Mouse (Mus musculus) ovary, postnatal 14 days (tissue): Measurements from ENCODE around the gene Hist1h2ad.
A peak's percentile ranks its signal among the peaks of the same experiment; 100 is the strongest.
"Not testable (repeated sequence)": the region's sequence is repeated elsewhere in the genome, so short reads cannot be mapped to it uniquely, and the experiment has no call there.

Experiments
- DNase-seq: peaks from one replicate; pipeline ENCODE4 v3.0.0; 2022; ENCODE audit warnings: low spot score

The Hist1h2ad gene

GRCm38 (mm10) chr13:23541497-23541896 lies 32.7 kb upstream of the Hist1h2ad start:
- no peak for DNase-seq

GRCm38 (mm10) chr13:23542225-23542980 lies 31.8 kb upstream of the Hist1h2ad start:
- not testable (repeated sequence) for DNase-seq

GRCm38 (mm10) chr13:23542999-23543607 lies 31.1 kb upstream of the Hist1h2ad start, which contains the start of gene Hist1h2bh:
TSS of gene Hist1h2bh (minus strand) at chr13:23543392.
- DNase-seq, result not testable (repeated sequence)

GRCm38 (mm10) chr13:23543965-23544786 lies 30.0 kb upstream of the Hist1h2ad start, which contains the start of gene Hist1h3f:
TSS of gene Hist1h3f (plus strand) at chr13:23544052.
- DNase-seq, result no peak

DNA sequence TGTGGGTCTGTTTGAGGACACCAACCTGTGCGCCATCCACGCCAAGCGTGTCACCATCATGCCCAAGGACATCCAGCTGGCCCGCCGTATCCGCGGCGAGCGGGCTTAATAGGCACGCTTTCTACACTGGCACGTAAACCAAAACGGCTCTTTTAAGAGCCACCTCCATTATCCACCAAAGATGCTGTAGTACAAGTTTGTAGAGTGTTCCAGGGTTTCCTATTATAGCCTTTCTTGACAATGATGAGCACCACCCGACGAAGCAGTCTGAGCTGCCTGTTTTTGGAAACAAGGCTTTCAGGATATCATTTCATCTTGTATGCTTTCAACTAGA lies 29.4 kb upstream of the Hist1h2ad start:
- not testable (repeated sequence) for DNase-seq

GRCm38 (mm10) chr13:23546694-23547093 lies 27.5 kb upstream of the Hist1h2ad start:
- DNase-seq, result no peak

- DNase-seq, result no peak
Measured at GRCm38 (mm10) chr13:23550761-23551145, 23.4 kb upstream of the Hist1h2ad start.

- peak; percentile 83 for DNase-seq
Measured at GRCm38 (mm10) chr13:23551146-23551834, 22.9 kb upstream of the Hist1h2ad start, which contains the start of gene Hist1h4f. TSS of gene Hist1h4f (minus strand) at chr13:23551648.

DNA sequence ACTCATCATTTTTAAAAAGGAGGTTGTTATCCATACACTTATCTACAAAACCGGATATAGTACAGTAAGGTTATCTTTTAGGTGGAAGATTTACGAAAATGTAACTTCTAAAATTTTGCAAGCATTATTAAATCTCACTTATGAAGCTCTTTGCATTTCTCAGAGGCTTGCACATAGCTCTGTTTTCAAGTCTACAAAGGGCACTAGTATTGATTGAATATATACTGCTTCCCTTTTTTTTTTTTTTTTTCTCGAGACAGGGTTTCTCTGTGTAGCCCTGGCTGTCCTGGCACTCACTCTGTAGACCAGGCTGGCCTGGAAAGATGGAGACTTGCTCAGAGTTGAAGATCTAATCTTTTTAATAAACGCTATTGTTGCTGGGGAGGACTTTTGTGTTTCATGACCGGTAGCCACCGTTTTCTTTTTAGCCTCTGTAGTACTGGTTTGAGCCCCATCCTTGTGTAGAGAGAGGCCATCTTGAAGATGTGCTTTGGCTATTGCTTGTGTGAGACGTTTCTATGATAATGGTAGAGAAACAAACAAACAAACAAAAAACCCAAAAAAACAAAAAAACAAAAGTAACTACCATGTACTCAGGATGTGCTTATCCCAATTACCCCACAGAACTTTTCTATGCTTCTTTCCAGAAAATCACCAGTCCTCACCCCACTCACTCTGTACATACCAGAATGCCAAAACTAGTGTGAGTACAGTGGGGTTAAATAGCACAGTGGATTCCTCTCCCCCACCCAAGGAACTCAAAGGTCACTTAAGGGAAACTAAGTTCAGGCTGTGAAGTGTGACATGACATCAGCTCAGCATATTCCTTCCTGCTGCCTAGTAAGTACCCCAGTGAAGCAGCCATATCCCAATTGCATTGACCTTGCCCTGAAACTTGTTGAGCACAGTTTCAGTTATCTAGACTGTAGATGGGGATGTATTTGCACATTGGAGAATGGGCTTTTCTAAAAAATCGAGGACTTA lies 22.0 kb upstream of the Hist1h2ad start:
- no peak for DNase-seq

DNA sequence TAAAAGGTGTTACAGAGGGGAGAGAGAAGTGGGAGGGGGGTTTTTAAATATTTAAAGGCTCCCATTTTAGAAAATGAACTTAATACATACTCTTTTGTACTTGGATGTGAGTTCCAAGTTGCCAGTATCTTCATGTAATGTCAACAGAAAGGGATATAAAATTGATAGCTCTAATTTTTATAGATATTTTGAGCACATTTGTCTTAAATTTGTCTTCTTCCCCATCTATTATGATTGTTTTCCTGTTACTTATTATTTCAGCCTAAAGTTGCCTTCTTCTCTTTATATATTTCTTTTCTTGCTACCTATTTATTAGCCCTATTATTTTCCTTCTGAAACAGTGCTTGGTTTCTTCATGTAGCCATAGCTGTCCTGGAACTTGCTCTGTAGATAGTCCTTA lies 21.2 kb upstream of the Hist1h2ad start, which contains the start of gene Hist1h1d:
Gene Hist1h1d, plus strand, starts transcription at position 301 of the 400 bp plus-strand sequence.
- DNase-seq, result no peak

DNA sequence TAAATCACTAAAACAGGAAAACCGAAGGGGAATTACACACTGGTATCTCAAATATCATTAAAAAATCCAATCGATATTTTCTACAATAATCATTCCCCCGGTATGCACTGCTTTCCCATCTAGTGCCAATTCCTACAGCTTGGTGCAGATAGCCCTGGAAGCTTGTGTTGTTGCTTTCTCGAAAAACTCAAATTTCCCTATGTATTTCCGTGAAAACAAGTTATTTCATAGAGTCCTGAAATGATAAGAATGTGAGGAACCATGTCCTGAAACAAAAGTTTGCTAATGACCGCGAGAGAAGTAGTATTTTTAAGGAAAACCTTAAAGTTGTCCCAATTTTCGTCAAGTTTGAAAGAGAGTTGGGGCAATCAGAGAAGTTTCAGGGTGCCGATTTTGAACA lies 19.8 kb upstream of the Hist1h2ad start:
- no peak for DNase-seq

GRCm38 (mm10) chr13:23554925-23555838 lies 19.0 kb upstream of the Hist1h2ad start:
- DNase-seq, result peak; percentile 66

GRCm38 (mm10) chr13:23555839-23556416 lies 18.3 kb upstream of the Hist1h2ad start:
- DNase-seq, result no peak

DNA sequence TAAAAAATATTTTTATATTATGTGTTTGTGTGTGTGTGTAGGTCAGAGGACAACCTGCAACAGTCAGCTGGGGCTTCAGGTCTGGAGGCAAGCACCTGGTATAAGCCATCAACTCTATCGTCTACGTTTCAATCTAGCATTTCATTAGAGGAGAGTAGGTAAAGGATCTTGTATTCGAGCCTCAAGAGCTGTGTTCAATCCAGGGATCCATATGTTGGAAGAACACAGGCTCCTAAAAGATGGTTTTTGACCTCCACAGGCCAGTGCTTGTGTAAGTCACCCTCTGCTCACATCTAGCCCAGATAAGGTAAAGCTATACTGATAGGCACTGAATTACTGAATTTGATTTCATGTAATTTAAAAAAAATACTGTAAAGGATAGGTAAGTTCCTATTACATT lies 17.3 kb upstream of the Hist1h2ad start:
- DNase-seq, result no peak

GRCm38 (mm10) chr13:23560699-23561098 lies 13.5 kb upstream of the Hist1h2ad start:
- DNase-seq, result not testable (repeated sequence)

GRCm38 (mm10) chr13:23561531-23561882 lies 12.7 kb upstream of the Hist1h2ad start:
- DNase-seq, result not testable (repeated sequence)

DNA sequence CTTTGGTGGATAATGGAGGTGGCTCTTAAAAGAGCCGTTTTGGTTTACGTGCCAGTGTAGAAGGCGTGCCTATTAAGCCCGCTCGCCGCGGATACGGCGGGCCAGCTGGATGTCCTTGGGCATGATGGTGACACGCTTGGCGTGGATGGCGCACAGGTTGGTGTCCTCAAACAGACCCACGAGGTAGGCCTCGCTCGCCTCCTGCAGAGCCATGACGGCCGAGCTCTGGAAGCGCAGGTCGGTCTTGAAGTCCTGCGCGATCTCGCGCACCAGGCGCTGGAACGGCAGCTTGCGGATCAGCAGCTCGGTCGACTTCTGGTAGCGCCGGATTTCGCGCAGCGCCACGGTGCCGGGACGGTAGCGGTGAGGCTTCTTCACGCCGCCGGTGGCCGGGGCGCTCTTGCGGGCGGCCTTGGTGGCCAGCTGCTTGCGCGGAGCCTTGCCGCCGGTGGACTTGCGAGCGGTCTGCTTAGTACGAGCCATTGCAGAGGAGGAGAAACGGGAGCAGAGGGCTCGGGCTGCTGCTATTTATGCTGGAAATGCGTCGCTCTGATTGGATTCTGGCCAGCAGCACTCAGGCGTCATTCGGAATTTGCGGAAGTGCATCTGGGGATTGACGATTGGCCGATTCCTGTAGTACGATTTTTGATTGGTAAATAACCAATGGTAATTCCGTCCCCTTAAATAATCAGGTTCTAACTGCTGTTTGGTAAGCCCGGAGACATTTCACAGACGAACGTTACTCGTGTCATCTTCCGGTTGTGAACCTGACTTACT lies 12.1 kb upstream of the Hist1h2ad start, which contains the start of gene Hist1h3e:
Gene Hist1h3e, minus strand, starts transcription at position 487 of the 777 bp plus-strand sequence.
- DNase-seq, result peak; percentile 92
